Mouse (Mus musculus): Measurements from ENCODE around the gene Galnt9.

Galnt9 gene

DNA sequence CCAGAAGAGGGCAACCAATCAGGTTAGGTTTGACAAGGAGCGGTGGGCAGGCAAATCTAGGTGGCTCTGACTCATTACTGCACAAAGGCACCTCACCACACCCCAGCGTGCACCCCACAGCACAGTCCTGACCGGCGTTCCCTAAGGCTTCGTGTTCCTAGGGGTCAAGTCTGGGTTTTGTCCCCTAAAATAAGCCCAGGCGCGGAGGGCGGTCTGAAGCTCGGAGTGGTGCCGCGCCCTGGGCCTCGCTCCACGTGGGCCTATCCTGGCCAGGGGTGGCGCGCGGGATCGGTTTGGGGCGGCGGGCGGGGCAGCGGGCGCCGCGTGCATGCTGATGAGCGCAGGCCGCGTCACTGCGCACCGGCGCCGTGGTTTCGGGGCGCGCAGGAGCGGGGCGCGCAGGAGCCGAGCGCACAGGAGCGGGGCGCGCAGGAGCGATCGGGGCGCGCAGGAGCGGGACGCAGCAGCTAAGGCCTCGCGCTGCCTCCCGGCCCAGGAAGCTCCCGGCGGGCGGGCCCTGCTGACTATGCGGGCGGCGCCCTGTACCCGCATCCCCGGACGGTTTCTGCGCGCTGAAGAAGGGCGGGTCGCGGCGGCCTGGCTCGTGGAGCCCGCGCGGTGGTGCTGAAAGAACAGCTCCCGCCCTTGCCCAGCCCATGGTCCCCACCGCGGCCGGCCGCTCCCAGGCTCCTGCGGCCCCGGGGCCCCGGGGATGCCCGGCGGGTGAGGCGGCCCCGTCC is at the start of gene Galnt9:
Galnt9 (plus strand) TSS at position 405 of the 740 bp plus-strand sequence.
- DNase-seq: peak; percentile 70 to 74

DNA sequence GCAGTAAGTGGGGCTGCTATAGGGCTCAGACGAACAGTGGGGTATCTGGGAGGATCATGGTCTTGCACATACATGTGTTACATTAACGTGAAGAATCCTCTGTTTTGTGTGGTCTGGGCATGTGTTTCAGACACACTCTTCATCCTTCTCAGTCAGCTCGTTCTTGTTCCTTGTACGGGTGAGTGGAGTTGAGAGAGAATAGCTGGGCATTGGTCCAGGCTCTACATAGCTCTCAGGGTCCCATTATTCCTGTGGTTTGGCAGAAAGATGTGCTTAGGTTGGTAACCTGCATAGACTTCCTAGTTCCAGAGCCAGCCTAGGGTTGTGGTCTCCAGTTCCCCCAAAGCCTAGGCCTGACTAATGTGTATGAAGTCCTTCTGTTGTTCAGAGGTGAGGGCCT is 49.8 kb upstream of the Galnt9 start:
- DNase-seq: peak in 1 of 2 experiments; percentile 10

DNA sequence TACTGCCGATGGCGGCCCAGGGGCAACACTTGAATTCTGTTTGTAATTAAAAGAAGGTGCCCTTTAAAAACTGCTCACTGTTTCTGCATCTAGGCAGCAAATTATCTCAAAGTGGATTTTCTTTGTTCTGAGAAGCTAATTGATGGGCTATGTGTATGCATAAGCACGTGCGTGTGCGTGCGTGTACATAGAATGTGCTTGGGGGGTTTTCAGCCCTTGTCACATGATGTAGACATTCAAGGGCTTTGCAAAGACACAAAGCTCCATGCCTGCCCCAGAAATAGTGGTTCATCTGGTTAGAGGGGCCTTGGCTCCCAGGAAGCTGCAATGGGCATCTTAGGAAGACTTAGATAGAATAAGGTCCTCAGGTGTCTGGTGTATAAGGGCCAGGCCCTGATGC is 49.1 kb upstream of the Galnt9 start:
- DNase-seq: peak; percentile 24 to 58

DNA sequence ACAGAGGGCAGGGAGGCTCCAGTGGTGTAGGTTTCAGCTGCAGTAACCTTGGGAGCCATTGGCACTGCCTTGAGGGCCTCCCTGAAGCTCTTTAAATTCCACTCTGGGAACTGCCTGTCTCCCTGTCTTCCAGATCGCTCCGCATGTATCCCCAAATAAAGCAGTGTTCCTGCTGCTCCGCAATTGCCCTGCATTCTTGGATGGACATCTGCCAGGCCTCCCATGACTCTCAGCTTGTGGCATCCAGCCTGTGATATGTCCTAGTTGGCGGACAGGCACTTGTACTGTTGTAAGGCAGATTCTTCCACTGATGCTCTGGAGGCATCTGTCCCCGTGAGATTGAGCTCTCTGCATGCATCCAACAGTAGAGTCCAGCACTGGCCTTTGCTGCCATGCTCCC is 46.6 kb upstream of the Galnt9 start:
- DNase-seq: no peak

DNA sequence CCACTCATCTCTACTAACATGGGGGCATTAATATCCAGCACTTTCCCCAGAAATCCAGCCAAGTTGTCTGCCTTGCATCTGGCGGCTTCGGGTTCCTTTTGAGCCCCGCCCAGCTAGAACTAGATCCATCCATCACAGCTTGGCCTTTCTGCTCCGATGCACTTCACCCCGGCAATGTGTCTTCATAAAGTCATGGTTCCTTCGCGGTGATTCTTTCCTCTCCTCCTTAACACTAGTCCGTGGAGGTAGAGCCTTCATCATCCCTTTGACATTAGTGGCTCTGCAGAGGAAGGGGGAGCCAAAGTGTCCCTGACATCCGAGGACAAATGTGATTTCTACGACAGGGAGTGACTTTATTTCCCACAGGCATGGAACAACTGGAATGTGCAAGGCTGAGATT is 46.1 kb upstream of the Galnt9 start:
- DNase-seq: no peak

DNA sequence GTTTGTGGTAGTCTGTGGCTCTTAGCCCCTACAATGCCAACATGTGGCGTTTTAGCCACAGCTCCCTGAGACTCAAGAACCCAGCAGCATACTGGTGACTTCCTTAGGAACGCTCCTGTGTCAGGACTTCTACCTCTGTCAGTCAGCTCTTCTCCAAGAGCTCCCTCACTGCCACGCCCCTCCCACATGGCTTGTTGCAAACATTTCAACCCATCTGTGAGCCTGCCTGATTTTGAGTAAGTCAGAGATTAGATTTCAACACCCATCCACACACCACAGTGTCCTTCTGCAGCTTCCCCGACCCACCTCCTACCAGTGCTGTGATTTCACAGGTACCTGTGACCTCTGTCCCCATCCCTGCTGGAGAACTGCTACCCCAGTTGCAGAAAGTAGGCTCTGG is 43.9 kb upstream of the Galnt9 start:
- no peak for DNase-seq

DNA sequence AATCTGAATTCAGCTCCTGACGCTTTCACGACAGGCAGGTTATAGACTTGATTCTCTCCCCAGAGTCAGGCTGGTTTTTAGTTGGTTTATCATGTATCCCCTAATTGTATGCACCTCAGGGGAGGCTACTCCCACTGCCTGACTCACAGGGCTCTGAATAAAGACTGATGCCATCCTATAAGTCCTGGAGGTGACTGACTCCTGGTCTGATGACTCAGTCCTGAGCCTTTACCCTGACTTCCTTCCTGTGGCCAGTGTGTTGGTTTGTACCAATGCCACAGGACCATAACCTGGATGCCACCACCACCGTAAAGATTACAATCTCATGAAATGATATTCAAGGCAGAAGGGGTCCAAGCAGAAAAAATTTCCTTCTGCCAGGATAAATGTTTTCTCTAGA is 40.8 kb upstream of the Galnt9 start:
- DNase-seq: no peak

DNA sequence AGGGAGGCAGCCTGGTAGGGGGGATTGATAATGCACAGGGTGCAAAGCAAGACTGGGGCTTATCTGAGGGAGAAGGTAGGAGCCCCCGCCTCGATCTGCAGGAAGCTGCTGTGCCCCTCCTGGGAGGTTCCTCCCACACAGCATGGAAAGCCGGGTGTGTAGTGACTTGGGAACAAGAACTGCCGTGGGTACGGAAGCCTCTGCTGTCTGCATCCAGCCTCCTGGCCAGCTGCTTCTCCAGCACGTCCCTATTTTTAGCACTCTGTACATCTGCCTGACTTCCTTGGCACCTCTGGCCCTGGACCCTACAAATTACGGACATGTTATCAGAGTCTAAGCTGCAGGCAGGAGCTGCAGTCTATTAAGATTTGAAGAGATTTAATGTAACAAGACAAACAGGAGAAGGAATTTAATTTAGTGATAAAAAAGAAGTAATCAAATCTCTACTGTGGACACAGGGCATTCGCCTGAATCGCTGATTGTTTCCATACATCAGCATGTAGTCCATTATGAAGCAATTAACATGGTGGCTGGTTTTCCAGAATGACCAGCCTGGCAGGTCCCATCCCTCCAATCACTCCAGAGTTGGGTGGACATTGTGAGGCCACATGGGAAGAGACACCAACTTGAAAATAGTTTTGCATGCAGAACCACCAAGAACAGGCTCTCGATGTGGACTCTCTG is 38.4 kb upstream of the Galnt9 start:
- DNase-seq: no peak

DNA sequence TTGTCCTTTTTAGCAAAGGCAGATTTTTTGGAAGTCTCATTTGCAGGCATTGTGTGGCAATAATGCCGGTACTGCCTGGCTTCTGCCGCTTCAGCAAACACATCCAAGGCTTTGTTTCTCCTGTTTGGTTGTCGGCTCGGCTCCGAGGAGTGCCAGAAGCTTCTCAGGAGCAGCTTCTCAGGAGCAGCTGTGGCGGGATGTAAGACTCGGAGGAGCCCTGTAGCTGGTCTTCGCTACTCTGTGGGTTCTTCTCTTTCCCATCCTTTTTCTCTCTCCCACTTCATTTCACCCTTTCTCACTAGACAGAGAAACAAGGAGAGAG is 37.9 kb upstream of the Galnt9 start:
- DNase-seq: no peak

DNA sequence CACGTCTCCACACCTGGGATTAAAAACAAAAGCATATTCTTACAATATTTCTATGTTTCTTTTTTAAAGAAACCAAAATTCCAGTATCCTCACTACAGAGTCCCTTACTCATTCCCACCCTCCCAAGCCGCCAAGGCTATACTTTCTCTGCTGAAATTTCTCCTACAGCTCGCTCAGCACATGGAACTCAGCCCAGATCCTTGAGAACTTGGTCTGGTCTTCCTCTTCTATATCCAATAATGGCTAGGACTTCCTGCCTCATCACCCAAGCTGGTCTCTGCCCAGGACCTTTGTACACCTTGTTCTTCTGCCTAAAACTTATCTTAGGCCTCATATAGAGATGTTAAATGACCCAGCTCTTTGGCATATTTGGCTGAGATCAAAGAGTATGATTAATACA is 37.3 kb upstream of the Galnt9 start:
- no peak for DNase-seq

DNA sequence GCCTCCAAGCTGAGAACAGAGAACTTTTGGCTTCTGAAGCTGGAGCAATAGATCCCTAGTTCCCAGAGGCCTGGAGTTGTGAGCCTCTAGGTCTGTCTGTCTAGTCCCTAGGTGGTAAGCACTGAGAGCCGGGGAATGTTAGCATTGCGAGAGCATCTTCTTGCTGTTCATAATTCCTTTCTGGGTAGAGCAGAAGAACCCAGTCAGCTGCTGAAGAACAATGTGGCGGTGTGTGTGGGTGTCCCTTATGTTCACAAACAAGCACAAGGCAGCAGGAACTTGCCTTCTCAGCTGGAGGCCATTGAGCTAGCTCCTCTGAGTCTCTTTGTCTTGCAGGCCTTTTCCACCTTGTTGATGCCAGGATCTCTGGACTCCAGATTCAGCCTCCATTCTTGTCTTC is 36.2 kb upstream of the Galnt9 start:
- no peak for DNase-seq

DNA sequence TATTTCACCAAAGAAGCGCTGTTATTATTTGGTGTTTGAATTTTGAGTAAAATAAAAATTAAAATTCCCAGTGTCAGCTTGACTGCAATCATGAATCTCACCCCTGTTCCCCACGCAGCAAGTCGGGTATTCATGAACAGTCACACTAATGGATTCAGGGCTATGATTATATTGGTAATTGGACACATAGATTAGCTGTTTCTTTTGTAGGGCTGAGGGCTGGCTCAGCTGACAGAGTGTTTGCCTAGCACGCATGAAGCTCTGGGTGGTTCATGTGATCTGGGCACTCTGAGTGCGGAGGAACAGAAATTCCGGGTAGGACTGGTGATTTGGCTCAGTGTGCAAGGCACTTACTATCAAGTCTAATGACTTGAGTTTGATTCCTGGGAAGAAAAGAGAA is 33.8 kb upstream of the Galnt9 start:
- DNase-seq: no peak

DNA sequence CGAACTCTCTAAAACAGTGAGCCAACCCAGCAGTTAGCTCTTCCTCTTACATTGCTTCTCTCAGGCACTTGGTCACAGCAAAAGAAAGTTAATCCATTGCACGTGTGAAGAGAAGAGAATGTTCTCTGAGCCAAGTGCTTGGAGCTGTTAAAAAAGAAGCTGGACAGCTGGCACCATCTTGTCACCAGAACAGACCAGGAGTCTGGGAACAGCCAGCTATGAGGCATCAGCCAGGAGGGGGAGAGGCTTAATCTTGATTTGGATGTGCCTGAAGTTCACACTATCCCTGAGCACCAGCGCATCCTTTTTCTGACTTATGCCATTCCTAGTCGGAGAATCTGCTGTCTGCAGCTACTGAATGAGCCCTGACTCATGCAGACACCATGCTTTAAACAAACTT is 30.4 kb upstream of the Galnt9 start:
- no peak for DNase-seq

DNA sequence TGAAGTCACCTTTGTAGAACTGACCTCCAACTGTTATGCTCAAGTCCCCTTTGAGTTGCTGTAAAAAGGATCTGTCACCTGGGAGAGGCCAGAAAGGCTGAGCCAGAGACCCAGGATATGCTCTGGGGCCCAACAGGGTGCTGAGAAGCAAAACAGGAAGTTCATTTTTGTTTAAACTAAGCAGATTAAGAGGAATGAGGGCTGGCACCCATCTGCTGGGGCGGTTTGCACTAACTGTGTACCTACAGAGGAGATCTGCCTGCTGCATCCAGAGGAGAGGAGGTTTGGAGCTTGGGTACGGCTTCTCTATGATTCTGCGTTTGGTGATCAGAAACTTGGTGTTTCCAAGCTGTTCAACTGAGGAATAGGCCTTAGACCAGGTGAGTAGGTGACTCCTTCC is 29.5 kb upstream of the Galnt9 start:
- DNase-seq: no peak

DNA sequence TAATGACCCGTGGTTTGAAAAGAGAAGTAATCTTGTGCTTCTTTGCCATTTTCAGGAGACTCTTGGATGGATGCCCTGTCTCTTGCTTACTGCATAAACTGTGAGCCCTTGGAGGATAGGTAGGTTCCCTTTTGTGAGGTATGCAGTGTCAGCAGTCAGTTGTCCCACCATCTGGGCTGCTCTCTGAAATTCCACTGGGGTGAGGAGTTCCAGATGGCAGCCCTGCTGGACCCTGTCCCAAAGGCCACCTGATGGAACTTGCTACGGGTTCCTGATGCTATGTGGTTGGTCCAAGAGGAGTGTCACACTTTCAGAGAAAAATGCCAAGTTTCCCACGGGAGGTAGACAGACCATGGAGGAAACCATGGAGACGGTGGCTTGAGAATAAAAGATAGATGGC is 27.8 kb upstream of the Galnt9 start:
- DNase-seq: no peak

DNA sequence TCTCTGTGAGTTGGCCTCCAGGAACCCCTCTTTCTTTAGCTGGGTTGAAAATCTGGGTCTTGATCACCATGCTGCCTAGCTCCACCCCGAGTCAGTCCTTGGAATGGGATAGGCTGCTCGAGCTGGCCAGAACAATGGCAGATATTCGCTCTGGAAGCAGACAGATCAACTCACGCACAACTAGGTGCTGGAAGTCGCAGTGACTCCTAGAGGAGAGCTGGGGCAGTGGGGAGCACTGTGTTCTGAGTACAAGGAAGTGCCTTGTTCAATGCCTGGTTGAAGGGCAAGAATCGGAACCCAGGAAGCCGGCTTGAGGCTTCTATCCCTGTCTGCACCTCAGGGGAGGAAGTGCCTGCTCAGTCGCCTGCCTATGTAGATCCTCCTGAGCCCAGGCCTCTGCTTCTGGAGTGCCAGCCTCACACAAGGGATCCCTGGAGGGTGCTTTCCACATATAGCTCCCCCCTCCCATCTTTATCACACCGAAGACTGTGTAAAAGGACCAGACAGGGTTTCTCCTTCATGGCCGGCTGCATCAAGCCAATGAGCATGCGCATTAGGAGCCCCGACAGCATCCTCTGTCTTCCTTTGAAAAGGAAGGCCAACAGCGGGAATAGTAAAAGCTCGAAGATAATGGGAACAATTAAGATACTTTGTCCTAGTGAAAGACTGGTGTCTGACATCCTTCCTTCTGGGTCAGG is 25.9 kb upstream of the Galnt9 start:
- DNase-seq: no peak

DNA sequence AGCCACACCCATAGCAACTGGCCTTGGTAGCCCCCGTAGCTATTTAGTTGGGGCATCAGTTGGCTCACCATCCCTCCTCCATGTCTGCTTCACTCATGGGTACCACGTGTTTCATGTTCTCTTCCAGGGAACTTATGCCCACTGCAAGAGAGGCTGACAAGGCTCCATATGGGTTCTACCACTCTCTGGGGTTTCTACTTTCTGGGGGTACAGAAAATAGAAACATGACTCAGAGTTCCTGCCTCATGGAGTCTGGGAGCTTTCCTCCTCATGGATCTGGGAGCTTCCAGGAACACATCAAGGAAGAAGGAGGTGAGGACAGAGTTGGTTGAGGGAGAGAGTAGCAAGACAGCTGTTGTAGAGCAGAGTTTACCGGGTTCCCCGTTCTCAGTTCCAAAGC is 23.2 kb upstream of the Galnt9 start:
- DNase-seq: no peak

DNA sequence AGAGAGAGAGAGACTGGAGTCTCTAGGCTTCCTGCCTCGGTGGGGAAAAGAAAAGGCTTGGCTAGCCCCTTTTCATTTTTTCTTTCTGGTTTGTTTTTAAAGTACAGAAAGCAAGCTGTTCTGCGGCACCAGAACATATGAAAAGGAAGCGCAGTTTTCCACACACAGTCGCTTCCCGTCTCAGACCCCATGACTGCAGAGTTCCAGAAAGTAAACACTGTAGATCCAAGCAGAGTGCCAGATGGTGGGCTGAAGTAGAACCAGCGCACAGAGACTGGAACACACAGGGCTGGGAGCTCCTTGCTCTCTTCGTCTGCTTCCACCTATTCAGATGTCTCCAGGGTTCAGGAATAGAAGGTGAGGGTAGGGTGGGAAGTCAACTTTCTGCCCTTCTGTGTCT is 22.3 kb upstream of the Galnt9 start:
- DNase-seq: no peak

DNA sequence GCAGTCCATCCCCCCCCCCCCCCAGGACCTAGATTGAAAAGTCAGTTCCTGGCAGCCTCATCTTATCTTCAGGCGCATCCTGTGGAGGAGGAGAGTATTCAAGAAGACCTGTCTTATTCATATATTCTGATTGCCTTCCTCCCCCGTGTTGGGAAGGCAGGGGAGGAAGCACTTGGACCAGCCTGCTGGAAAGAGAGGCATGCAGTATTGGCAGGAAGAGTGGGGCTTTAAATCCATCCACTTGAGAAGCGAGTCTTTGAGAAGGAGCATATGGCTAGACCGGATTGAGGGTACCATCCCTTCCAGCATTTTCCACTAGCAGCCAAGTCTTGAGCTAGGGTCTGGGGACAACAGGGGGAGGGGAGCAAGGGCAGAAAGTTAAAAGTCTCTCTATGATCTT is 20.9 kb upstream of the Galnt9 start:
- no peak for DNase-seq

DNA sequence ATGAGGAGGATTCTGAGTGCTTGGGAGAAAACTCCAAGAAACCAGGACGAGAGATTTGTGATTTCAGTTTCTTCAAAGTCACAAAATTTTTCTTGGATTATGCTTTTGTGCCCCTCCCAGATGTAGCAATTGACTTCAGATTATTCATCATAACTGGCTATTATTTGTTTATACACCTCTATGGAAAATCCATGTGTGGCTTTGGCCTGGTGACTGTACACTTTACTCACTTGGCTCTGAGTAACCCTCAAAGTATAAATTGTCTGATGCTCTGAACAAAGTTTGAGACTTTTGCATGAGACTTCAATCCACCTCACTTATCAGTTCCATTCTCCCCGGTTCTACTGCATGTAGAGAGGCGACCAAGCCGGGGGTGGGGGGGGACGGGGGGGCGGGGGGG is 18.5 kb upstream of the Galnt9 start:
- DNase-seq: no peak

DNA sequence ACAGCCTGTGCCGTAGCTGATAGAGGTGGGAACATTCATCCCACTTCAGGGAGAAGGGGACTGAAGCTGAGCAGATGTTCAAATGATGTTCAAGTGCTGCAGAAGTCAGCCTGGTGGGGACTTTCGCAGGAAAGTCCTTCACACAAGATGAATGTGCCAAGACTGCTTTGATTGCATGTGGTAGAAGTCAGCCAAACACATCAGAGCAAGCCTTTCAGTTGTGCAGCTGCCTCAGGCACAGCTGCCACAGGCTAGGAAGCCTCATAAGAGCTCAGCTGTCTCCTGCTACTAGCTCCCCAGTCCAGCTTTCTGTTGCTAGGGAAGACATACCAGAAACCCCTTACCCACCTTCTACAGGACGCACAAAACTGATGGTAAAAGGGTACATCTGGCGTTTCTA is 17.6 kb upstream of the Galnt9 start:
- DNase-seq: no peak

DNA sequence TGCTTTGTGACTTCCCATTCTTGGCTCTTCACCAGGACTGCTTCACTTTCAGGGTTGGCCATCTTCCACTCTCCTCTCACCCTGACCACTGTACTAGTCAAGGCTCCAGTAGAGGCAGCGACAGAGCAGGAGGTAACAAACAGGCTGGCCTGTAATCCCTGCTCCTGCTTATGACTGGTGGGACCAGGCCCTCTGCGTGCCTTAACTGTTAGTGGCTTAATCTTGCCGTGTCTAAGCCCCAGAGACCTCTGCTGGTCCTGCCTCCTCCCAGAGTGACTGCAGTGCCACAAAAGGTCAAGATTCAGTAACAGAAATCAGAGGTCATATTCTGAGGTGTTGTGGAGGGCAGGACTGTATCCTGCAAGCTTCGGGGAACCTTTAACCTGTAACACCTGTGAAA is 13.1 kb upstream of the Galnt9 start:
- DNase-seq: no peak

DNA sequence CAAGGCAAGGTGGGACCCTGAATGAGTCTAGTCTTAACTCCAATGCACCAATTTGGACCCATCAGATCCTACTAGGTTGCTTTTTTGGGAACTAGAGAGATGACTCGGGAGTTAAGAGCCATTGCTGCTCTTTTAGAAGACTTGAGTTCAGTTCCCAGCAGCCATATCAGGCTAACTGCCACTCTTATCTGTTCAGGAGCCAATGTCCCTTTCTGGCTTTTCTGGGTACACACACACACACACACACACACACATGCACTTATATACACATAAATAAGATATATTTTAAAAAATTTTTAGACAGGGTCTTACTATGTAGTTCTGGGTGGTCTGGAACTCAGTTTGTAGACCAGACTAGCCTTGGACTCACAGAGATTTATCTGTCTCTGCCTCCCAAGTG is 9.8 kb upstream of the Galnt9 start:
- no peak for DNase-seq

DNA sequence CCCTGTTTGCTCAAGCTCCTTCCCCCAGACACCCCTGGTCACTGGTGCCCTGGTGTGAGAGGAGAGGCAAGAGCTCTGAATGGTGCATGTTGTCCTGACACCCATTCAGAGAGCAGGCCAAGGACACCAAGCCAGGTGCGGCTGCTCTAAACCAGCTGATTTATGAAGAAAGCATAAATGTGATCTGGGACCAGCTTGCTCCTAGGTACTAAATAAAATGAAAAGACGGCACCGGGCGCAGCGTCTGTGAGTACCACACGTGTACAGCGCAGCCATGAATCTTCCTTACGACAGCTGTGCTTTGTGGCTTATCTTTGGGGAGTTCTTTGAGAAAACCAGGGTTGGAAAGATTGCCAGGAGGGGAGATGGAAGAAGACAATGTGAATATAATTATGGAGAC is 8.2 kb upstream of the Galnt9 start:
- no peak for DNase-seq

All from kidney, postnatal 25 days (tissue).